Mouse (Mus musculus): ENCODE measurements at regions not wholly inside any gene's neighbourhood (a gene's known extent, or its start where the extent isn't known, plus 50 kb on each side); places are given as distances from the start of the nearest gene placed in this dataset.

- H3K9ac ChIP-seq (ENCODE audit: low read length): no peak overlapping the region
- 87% methylated on average over 6 of the region's 6 CpGs for WGBS
- H3K4me2 ChIP-seq: no peak overlapping the region
- H3K36me3 ChIP-seq (ENCODE audit: control insufficient read depth, insufficient read depth, low read length): no peaks in the 10 kb centered on the region
- DNase-seq (ENCODE audit: low spot score, missing footprints) (no peak), ATAC-seq (ENCODE audit: low FRiP score) (no peak)
- no peaks in the 10 kb centered on the region for H3K4me1 ChIP-seq (ENCODE audit: control insufficient read depth, insufficient read depth, low read length)
- H3K27ac ChIP-seq (ENCODE audit: low read depth, low read length): no peak overlapping the region
- H3K4me3 ChIP-seq (ENCODE audit: low read depth, low read length): no peak overlapping the region
- H3K27me3 ChIP-seq (ENCODE audit: control insufficient read depth, insufficient read depth, low read length): no peaks in the 10 kb centered on the region
- no peaks in the 10 kb centered on the region for H3K9me3 ChIP-seq (ENCODE audit: control insufficient read depth, low read length)
Measured at GRCm38 (mm10) chr16:46331336-46331735, 167.0 kb downstream of the Nectin3 start.

- WGBS: 82% methylated on average over 3 of the region's 3 CpGs
- H3K9me3 ChIP-seq (ENCODE audit: control insufficient read depth, low read length): no peaks in the 10 kb centered on the region
- ATAC-seq (ENCODE audit: low FRiP score): no peak
- no peak overlapping the region for H3K9ac ChIP-seq (ENCODE audit: low read length)
- no peak overlapping the region for H3K4me3 ChIP-seq (ENCODE audit: low read depth, low read length)
- no peaks in the 10 kb centered on the region for H3K27me3 ChIP-seq (ENCODE audit: control insufficient read depth, insufficient read depth, low read length)
- no peak for DNase-seq (ENCODE audit: low spot score, missing footprints)
- H3K4me2 ChIP-seq: no peak overlapping the region
- no peaks in the 10 kb centered on the region for H3K4me1 ChIP-seq (ENCODE audit: control insufficient read depth, insufficient read depth, low read length)
- no peak overlapping the region for H3K27ac ChIP-seq (ENCODE audit: low read depth, low read length)
- H3K36me3 ChIP-seq (ENCODE audit: control insufficient read depth, insufficient read depth, low read length): no peaks in the 10 kb centered on the region
Measured at GRCm38 (mm10) chr16:46299079-46299721, 144.3 kb upstream of the Gm4737 start.

GRCm38 (mm10) chr16:46297192-46297591, 142.3 kb upstream of the Gm4737 start:
- Histone ChIP-seq H3K9ac (ENCODE audit: low read length) (no peak overlapping the region), H3K27ac (ENCODE audit: low read depth, low read length) (no peak overlapping the region), H3K4me1 (ENCODE audit: control insufficient read depth, insufficient read depth, low read length) (no peaks in the 10 kb centered on the region), H3K9me3 (ENCODE audit: control insufficient read depth, low read length) (no peaks in the 10 kb centered on the region), H3K36me3 (ENCODE audit: control insufficient read depth, insufficient read depth, low read length) (no peaks in the 10 kb centered on the region), H3K4me2 (no peak overlapping the region), H3K4me3 (ENCODE audit: low read depth, low read length) (no peak overlapping the region), H3K27me3 (ENCODE audit: control insufficient read depth, insufficient read depth, low read length) (no peaks in the 10 kb centered on the region)
- DNase-seq (ENCODE audit: low spot score, missing footprints) (no peak), ATAC-seq (ENCODE audit: low FRiP score) (no peak)
- 81% methylated on average over 2 of the region's 2 CpGs for WGBS

GRCm38 (mm10) chr16:46296412-46296811, 141.5 kb upstream of the Gm4737 start:
- Histone ChIP-seq H3K4me2 (no peak overlapping the region), H3K9me3 (ENCODE audit: control insufficient read depth, low read length) (no peaks in the 10 kb centered on the region), H3K4me1 (ENCODE audit: control insufficient read depth, insufficient read depth, low read length) (no peaks in the 10 kb centered on the region), H3K4me3 (ENCODE audit: low read depth, low read length) (no peak overlapping the region), H3K9ac (ENCODE audit: low read length) (no peak overlapping the region), H3K27ac (ENCODE audit: low read depth, low read length) (no peak overlapping the region), H3K36me3 (ENCODE audit: control insufficient read depth, insufficient read depth, low read length) (no peaks in the 10 kb centered on the region), H3K27me3 (ENCODE audit: control insufficient read depth, insufficient read depth, low read length) (no peaks in the 10 kb centered on the region)
- DNase-seq (ENCODE audit: low spot score, missing footprints) (no peak), ATAC-seq (ENCODE audit: low FRiP score) (no peak)
- WGBS: 66% methylated on average over 2 of the region's 2 CpGs

- WGBS: 4% methylated on average over 1 of the region's 1 CpGs
- no peaks in the 10 kb centered on the region for H3K27me3 ChIP-seq (ENCODE audit: control insufficient read depth, insufficient read depth, low read length)
- no peaks in the 10 kb centered on the region for H3K36me3 ChIP-seq (ENCODE audit: control insufficient read depth, insufficient read depth, low read length)
- no peak for DNase-seq (ENCODE audit: low spot score, missing footprints)
- ATAC-seq (ENCODE audit: low FRiP score): no peak
- no peaks in the 10 kb centered on the region for H3K4me1 ChIP-seq (ENCODE audit: control insufficient read depth, insufficient read depth, low read length)
- H3K27ac ChIP-seq (ENCODE audit: low read depth, low read length): no peak overlapping the region
- H3K9me3 ChIP-seq (ENCODE audit: control insufficient read depth, low read length): no peaks in the 10 kb centered on the region
- no peak overlapping the region for H3K4me3 ChIP-seq (ENCODE audit: low read depth, low read length)
- no peak overlapping the region for H3K9ac ChIP-seq (ENCODE audit: low read length)
- H3K4me2 ChIP-seq: no peak overlapping the region
Measured at GRCm38 (mm10) chr16:46293831-46294230, 139.0 kb upstream of the Gm4737 start.

- no peak overlapping the region for H3K27ac ChIP-seq (ENCODE audit: low read depth, low read length)
- H3K4me2 ChIP-seq: no peak overlapping the region
- H3K9ac ChIP-seq (ENCODE audit: low read length): no peak overlapping the region
- H3K27me3 ChIP-seq (ENCODE audit: control insufficient read depth, insufficient read depth, low read length): no peaks in the 10 kb centered on the region
- H3K9me3 ChIP-seq (ENCODE audit: control insufficient read depth, low read length): no peaks in the 10 kb centered on the region
- H3K4me1 ChIP-seq (ENCODE audit: control insufficient read depth, insufficient read depth, low read length): no peaks in the 10 kb centered on the region
- 30% methylated on average over 6 of the region's 6 CpGs for WGBS
- no peaks in the 10 kb centered on the region for H3K36me3 ChIP-seq (ENCODE audit: control insufficient read depth, insufficient read depth, low read length)
- no peak for ATAC-seq (ENCODE audit: low FRiP score)
- H3K4me3 ChIP-seq (ENCODE audit: low read depth, low read length): no peak overlapping the region
- no peak for DNase-seq (ENCODE audit: low spot score, missing footprints)
Measured at GRCm38 (mm10) chr16:46291067-46291833, 136.4 kb upstream of the Gm4737 start.

GRCm38 (mm10) chr16:46290199-46290598, 135.3 kb upstream of the Gm4737 start:
- Histone ChIP-seq H3K36me3 (ENCODE audit: control insufficient read depth, insufficient read depth, low read length) (no peaks in the 10 kb centered on the region), H3K9me3 (ENCODE audit: control insufficient read depth, low read length) (no peaks in the 10 kb centered on the region), H3K27ac (ENCODE audit: low read depth, low read length) (no peak overlapping the region), H3K4me2 (no peak overlapping the region), H3K9ac (ENCODE audit: low read length) (no peak overlapping the region), H3K4me3 (ENCODE audit: low read depth, low read length) (no peak overlapping the region), H3K27me3 (ENCODE audit: control insufficient read depth, insufficient read depth, low read length) (no peaks in the 10 kb centered on the region), H3K4me1 (ENCODE audit: control insufficient read depth, insufficient read depth, low read length) (no peaks in the 10 kb centered on the region)
- ATAC-seq (ENCODE audit: low FRiP score): peak; percentile 59; the same call in 1 of the 2 replicates
- 60% methylated on average over 2 of the region's 2 CpGs for WGBS
- DNase-seq (ENCODE audit: low spot score, missing footprints): no peak

- H3K4me2 ChIP-seq: no peak overlapping the region
- H3K27ac ChIP-seq (ENCODE audit: low read depth, low read length): no peak overlapping the region
- H3K36me3 ChIP-seq (ENCODE audit: control insufficient read depth, insufficient read depth, low read length): no peaks in the 10 kb centered on the region
- no peaks in the 10 kb centered on the region for H3K4me1 ChIP-seq (ENCODE audit: control insufficient read depth, insufficient read depth, low read length)
- H3K9me3 ChIP-seq (ENCODE audit: control insufficient read depth, low read length): no peaks in the 10 kb centered on the region
- H3K9ac ChIP-seq (ENCODE audit: low read length): no peak overlapping the region
- H3K4me3 ChIP-seq (ENCODE audit: low read depth, low read length): no peak overlapping the region
- ATAC-seq (ENCODE audit: low FRiP score) (no peak), DNase-seq (ENCODE audit: low spot score, missing footprints) (no peak)
- 89% methylated on average over 2 of the region's 2 CpGs for WGBS
- no peaks in the 10 kb centered on the region for H3K27me3 ChIP-seq (ENCODE audit: control insufficient read depth, insufficient read depth, low read length)
Measured at GRCm38 (mm10) chr16:46267533-46267932, 112.7 kb upstream of the Gm4737 start.

- Histone ChIP-seq H3K9ac (ENCODE audit: low read length) (no peak overlapping the region), H3K9me3 (ENCODE audit: control insufficient read depth, low read length) (no peaks in the 10 kb centered on the region), H3K27ac (ENCODE audit: low read depth, low read length) (no peak overlapping the region), H3K4me1 (ENCODE audit: control insufficient read depth, insufficient read depth, low read length) (no peaks in the 10 kb centered on the region), H3K4me3 (ENCODE audit: low read depth, low read length) (no peak overlapping the region), H3K4me2 (no peak overlapping the region), H3K36me3 (ENCODE audit: control insufficient read depth, insufficient read depth, low read length) (no peaks in the 10 kb centered on the region), H3K27me3 (ENCODE audit: control insufficient read depth, insufficient read depth, low read length) (no peaks in the 10 kb centered on the region)
- DNase-seq (ENCODE audit: low spot score, missing footprints) (no peak), ATAC-seq (ENCODE audit: low FRiP score) (no peak)
- 66% methylated on average over 4 of the region's 4 CpGs for WGBS
Measured at GRCm38 (mm10) chr16:46251639-46252038, 96.8 kb upstream of the Gm4737 start.

Measured in midbrain, embryonic 11.5 days (tissue).